Mouse (Mus musculus) adrenal gland, adult 8-10 months (tissue): ENCODE measurements around the gene Npff. TPM values are rescaled to one million over a fixed set of nuclear protein-coding genes. Genes with fewer than 3 reads are reported as not detected.

ENCODE experiments used
- DNase-seq: peaks from one replicate; pipeline ENCODE4 v3.0.0; 2022
- total RNA-seq, 4 experiments: library from RNA; stranded (reverse); gene quantifications; 2 replicates each; pipeline ENCODE4 v1.2.4; 2022

Npff gene
- total RNA-seq = 10 to 100 TPM in 1 of 4 experiments, 1 to 10 TPM in 3; 1.0 to 13.3 (median 5.6) TPM

GRCm38 (mm10) chr15:102524892-102525485 lies at the start of gene Npff:
Gene Npff (minus strand): TSS chr15:102524942.
- DNase-seq = peak; percentile 48

- DNase-seq = no peak
Measured at GRCm38 (mm10) chr15:102572081-102572480, 47.3 kb upstream of the Npff start.

GRCm38 (mm10) chr15:102567849-102568248 lies 43.1 kb upstream of the Npff start:
- DNase-seq = no peak

- no peak for DNase-seq
Measured at GRCm38 (mm10) chr15:102563681-102564080, 38.9 kb upstream of the Npff start.

- no peak for DNase-seq
Measured at GRCm38 (mm10) chr15:102563061-102563460, 38.3 kb upstream of the Npff start.

- DNase-seq = no peak
Measured at GRCm38 (mm10) chr15:102562491-102562890, 37.7 kb upstream of the Npff start.

GRCm38 (mm10) chr15:102557580-102557979 lies 32.8 kb upstream of the Npff start:
- DNase-seq = no peak

GRCm38 (mm10) chr15:102555581-102555980 lies 30.8 kb upstream of the Npff start:
- no peak for DNase-seq

- no peak for DNase-seq
Measured at GRCm38 (mm10) chr15:102552599-102552998, 27.9 kb upstream of the Npff start.

GRCm38 (mm10) chr15:102547478-102547877 lies 22.7 kb upstream of the Npff start:
- DNase-seq = no peak

- DNase-seq = peak; percentile 40
Measured at GRCm38 (mm10) chr15:102546677-102547427, 22.1 kb upstream of the Npff start.

- no peak for DNase-seq
Measured at GRCm38 (mm10) chr15:102546246-102546645, 21.5 kb upstream of the Npff start.

GRCm38 (mm10) chr15:102544801-102545200 lies 20.1 kb upstream of the Npff start:
- no peak for DNase-seq

GRCm38 (mm10) chr15:102533926-102534325 lies 9.2 kb upstream of the Npff start:
- no peak for DNase-seq

GRCm38 (mm10) chr15:102532106-102532900 lies 7.6 kb upstream of the Npff start:
- DNase-seq = no peak

GRCm38 (mm10) chr15:102531586-102531985 lies 6.8 kb upstream of the Npff start:
- no peak for DNase-seq

GRCm38 (mm10) chr15:102530566-102530965 lies 5.8 kb upstream of the Npff start:
- no peak for DNase-seq

GRCm38 (mm10) chr15:102528396-102528795 lies 3.7 kb upstream of the Npff start:
- no peak for DNase-seq

GRCm38 (mm10) chr15:102527936-102528335 lies 3.2 kb upstream of the Npff start:
- DNase-seq = no peak

- DNase-seq = no peak
Measured at GRCm38 (mm10) chr15:102526111-102527002, 1.6 kb upstream of the Npff start.

GRCm38 (mm10) chr15:102521480-102521879 lies 3.3 kb downstream of the Npff start:
- no peak for DNase-seq

- DNase-seq = no peak
Measured at GRCm38 (mm10) chr15:102520416-102520815, 4.3 kb downstream of the Npff start.
